Mouse (Mus musculus) adipocyte (in vitro differentiated cells): ENCODE data around the gene Sept4.

Experiments used
- DNase-seq: peaks from one replicate; pipeline ENCODE4 v3.0.0-alpha.2; 2016; ENCODE audit warnings: low spot score

Sept4 gene

GRCm38 (mm10) chr11:87568255-87568953 lies at the start of gene Sept4:
Gene Sept4 (plus strand): TSS chr11:87568903.
- no peak for DNase-seq

- DNase-seq: peak; percentile 25
These were observed 49.4 kb upstream of the Sept4 start for GRCm38 (mm10) chr11:87519260-87519659.

GRCm38 (mm10) chr11:87523466-87523865 lies 45.2 kb upstream of the Sept4 start:
- no peak for DNase-seq

- no peak for DNase-seq
These were observed 44.7 kb upstream of the Sept4 start for GRCm38 (mm10) chr11:87523967-87524366.

- no peak for DNase-seq
These were observed 43.9 kb upstream of the Sept4 start for GRCm38 (mm10) chr11:87524780-87525179.

DNA sequence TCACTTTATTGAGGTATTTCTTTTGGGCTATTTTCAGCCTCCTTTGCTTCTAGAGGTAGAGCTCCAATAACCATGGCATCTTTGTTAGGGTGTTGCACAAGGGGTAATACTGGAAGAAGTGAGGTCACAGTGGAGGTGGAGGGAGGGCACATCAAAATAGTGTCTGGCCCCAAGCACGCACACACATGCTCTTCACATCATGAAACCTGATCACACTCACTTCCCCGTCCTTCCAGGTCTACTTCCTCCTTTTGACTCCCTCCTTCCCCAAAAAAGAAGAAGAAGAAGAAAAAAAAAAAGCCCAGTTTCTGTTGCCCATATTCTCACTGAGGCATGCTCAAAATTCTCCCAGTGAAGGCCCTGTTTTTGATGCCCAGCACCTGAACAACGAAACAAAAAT lies 41.3 kb upstream of the Sept4 start:
- no peak for DNase-seq

GRCm38 (mm10) chr11:87527990-87528389 lies 40.7 kb upstream of the Sept4 start:
- no peak for DNase-seq

GRCm38 (mm10) chr11:87531695-87532094 lies 37.0 kb upstream of the Sept4 start:
- DNase-seq: peak; percentile 16

- DNase-seq: no peak
These were observed 26.4 kb upstream of the Sept4 start for GRCm38 (mm10) chr11:87542285-87542684.

GRCm38 (mm10) chr11:87542906-87543305 lies 25.8 kb upstream of the Sept4 start:
- no peak for DNase-seq

- no peak for DNase-seq
These were observed 15.4 kb upstream of the Sept4 start for GRCm38 (mm10) chr11:87553342-87553741.

GRCm38 (mm10) chr11:87554386-87554785 lies 14.3 kb upstream of the Sept4 start:
- no peak for DNase-seq

GRCm38 (mm10) chr11:87555106-87555703 lies 13.5 kb upstream of the Sept4 start:
- no peak for DNase-seq

GRCm38 (mm10) chr11:87561208-87561607 lies 7.5 kb upstream of the Sept4 start:
- DNase-seq: no peak

GRCm38 (mm10) chr11:87566501-87566900 lies 2.2 kb upstream of the Sept4 start, which contains the start of gene Gm11492:
Gene Gm11492 (plus strand): TSS chr11:87566653.
- no peak for DNase-seq

DNA sequence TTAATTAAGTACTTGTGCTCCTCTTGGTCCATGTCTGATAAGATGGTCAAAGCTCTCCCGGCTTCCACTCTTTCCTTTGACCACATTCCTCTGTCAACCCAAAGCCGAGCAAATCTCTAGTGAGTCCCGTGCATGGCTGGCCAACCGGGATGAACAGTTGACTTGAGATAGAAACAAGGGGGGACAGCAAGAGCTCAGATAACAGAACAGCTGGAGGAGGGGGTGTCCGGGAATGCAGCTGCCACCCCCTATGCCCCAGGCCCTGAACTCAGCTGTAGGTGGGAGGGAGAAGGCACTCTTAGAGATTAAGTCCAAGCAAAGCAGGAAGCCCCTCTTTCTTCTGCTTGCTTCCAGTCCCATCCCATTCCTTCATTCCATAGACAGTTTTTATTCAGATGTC lies 2.0 kb downstream of the Sept4 start:
- DNase-seq: no peak

GRCm38 (mm10) chr11:87571361-87571950 lies 2.8 kb downstream of the Sept4 start:
- no peak for DNase-seq

DNA sequence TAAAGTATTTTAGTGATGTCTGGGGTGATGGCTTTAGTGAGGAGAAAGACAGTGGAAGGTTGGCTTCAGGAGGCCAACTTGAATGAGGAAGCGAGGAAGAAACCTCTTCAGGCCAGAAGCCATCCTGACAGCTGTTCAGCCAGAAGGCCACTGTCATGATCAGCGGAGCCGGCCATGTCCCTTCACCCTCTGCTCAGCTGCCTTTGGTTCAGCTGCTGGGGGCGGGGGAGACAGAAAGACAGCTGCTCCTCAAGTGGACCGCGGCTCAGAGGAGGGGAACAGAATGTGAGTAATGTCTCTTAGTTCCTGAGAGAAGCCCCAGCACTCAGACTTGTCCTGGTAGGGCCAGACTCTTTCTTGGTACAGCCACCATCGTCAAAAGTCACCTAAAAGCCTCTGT lies 5.0 kb downstream of the Sept4 start:
- no peak for DNase-seq

GRCm38 (mm10) chr11:87574520-87575180 lies 5.9 kb downstream of the Sept4 start:
- DNase-seq: no peak

DNA sequence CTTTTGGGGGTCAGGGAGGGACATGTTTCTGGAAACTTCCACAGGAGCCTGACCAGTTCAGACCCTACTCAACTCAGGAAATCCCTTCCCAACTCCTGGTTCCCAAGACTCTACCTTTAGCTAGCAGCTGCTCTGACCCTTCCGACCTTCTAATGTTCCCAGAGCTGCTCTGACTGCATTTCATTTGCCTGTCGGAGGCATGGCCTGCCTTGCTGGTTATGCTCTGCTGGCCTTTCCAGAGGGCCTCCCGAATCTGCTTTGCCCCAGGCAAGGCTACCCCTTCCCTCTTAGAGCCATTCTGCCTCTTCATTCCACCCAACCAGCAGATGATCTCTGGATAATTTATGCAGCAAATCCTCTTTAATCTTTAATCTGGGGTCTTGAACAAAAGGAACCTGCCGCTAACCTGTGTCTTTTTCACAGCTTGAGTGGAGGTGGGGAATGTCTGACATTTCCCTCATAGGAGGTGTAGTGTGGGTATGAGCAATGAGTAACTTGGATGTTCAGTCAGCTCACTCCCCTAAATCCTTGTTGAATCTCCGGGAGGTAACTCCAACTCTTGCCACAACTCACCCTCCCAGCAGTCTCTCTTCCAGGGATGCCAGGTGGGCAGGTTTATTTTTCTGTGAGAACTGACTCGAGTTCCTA lies 9.0 kb downstream of the Sept4 start:
- DNase-seq: no peak

DNA sequence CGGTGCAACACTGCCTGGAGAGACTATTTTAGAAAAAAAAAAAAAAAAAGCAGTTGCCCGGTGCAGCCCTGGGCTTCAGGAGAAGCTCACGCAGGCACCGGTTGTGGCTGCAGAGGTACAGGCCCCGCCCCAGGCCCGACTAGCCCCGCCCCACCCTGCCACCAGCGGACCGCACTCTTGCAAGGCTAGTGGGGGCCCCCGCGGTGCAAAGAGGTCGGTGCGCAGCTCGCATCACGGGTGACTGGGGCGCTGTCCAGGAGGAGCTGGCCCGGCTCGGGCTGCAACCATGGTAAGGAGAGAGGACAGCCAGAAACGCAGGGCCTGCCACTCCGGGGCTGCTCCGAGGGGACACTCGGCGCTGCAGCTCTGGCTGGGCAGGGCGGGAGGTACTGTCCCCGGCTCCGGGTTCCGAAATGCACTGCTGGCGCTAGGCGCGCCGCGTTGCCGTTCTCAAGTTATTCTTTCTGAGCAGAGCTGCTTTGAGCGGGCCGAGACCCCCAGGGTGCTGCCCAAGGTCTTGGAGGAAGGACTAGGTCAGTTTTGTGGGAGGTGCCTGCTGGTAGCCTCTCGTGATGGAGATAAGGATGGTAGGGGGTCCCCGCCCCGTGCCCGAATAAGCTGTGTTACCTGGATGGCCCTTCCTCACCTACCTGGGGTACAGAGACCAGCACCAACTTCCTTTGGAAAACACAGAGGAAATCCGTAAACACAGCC lies 9.7 kb downstream of the Sept4 start:
- no peak for DNase-seq
